Mouse (Mus musculus) right cerebral cortex, adult 18-20 months (tissue): ENCODE results near the gene Cd109.

Experiments
- DNase-seq: peaks from one replicate; pipeline ENCODE4 v3.0.0; 2022; ENCODE audit warnings: mixed read lengths

Gene Cd109

GRCm38 (mm10) chr9:78646008-78646777 is 30.8 kb downstream of the Cd109 start:
- peak; percentile 25 for DNase-seq

- DNase-seq, result no peak
Observed at GRCm38 (mm10) chr9:78648641-78649040, 33.3 kb downstream of the Cd109 start.

- DNase-seq, result no peak
Observed at GRCm38 (mm10) chr9:78649398-78649797, 34.1 kb downstream of the Cd109 start.

DNA sequence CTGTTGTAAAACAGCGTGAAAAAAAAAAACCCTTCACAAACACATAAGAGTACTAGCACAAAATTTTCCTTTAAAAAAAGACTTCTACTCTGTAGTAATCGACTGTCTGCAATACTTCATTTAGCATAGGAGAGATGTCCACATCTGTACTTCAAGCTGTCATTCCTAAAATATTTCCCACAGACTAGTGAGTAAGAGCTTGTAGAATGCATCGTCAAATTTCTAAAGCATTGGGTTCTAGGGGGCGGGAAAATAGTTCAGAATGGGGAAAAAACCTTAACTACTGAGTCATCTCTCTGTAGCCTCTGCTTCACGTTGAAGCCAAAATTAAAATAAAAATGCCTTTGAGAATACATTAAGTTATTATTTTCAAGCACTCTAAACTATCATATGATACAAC is 42.2 kb downstream of the Cd109 start:
- no peak for DNase-seq

DNA sequence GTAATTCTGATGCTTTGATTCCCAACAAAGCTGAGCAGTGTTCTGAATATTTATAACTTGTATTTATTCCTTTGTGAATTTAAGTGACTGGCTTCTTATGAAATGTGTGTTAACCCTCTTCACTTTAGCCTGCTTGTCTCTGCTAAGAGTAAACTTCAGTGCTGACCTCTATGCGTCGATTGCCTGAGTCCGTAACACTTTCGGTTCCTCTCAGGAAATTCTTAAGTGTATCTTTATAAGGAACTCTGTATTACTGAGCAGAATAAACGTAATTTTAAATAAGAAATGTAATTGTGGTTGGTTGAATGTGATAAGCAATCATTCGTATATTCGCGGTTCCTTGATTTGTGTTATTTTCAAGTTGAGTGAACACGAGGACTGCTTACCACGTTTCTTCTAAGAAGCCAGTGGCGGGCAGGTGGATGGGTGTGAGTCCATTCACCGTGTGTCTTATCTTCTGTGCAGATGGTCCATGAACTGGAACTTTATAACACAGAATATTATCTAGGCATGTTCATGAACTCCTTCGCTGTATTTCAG is 56.2 kb downstream of the Cd109 start:
- no peak for DNase-seq

DNA sequence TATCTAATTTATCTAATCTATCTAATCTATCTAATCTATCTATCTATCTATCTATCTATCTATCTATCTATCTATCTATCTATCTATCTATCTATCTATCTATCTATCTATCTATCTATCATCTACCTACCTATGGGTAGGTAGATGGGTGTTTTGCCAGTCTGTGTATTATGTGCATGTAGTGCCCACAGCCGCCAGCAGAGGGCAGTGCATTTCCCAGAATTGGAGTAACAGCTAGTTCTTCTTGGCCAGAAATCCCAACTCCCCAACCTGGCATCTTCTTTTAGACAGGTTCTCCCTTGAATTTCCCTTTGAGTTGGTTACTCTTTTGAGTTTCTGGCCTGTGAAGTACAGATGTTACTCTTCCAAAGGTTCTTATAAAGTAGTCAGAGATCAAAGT is 85.3 kb downstream of the Cd109 start:
- DNase-seq, result peak; percentile 35

DNA sequence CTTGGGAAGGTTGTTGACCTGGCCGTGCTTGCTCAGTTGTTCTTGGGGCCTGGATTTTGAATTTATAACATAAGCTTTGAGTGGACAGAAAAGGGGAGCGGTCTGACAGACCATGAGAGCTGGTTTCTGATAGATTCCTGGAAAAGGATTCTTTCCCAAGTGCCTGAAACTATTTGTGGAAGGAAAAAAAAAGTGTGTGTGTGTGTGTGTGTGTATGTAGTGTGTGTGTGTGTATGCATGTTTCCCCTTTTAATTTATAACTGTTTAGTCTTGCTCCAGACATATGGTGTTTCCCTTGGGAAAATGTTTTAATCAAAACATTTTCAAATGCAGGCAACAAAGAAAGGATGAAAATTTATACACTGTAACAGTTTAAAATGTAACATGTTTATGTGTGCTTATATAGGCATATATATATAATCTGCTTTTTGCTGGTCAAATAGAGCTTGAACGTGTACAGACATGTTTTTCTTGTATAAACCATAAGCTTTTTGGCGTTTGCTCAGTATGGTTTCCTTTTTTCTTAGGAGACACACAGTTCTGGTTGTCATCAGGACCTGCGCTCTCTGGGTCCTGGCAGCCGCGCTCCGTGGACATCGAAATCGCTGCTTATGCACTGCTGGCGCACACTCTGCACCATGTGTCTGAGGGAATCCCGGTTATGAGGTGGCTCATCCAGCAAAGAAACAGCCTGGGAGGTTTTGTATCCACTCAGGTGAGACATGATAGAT is 87.3 kb downstream of the Cd109 start:
- no peak for DNase-seq

GRCm38 (mm10) chr9:78720888-78721798 is 105.8 kb downstream of the Cd109 start:
- no peak for DNase-seq

DNA sequence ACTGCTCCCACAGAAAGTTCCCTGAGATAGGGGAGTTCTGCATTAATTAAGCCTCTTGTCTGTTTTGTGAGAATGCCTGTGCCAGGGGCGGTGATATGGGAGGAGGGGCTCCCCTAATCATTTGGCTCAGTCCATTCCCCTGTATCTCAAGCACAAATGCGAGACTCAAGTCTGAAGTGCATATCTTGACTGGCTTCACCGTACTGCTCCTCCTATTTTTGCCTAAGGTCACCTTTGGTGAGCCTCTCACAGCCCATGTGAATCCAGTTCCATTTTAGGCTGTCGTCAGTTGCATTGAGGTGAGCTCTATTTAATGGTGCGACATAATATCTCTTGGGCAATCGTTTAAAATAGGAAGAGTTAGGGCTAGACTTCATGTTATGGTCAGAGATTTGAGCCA is 116.6 kb downstream of the Cd109 start:
- no peak for DNase-seq

DNA sequence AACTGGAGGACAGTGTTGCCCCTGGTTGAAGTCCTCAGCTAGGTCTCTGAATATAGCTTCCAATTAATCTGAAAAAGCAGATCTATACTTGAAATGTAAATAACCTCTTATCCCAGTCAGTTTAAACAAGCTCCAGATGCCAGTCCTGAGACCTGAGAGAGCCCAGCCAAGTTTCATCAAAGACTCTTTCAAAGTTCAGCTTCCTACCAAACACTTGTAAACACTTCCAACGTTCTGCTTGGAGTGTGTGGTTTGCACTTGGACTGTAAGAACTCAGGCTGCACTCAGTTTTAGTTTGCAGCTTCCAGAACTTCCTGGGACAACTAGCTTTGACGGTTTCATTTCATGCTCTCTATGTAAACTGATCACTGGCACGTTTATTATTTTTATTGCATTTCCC is 120.2 kb downstream of the Cd109 start:
- no peak for DNase-seq

DNA sequence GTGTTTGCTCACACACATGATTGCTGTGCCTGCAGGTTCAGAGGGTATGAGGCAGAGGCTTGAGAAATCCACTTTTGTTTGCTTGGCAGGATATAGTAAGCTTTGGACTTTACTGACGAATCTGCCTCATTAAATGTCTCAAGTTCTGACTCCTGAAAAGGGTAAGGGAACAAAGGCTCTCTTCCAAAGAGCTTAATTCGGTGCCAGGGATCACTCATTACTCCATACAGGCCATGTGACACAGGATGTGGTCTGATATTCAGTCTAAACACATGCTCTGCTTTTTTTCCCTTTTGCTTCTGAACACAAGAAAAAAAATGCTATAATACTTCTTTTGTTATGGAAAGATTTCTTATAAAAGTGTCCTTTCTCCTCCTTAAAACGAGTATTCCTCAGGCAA is 126.7 kb downstream of the Cd109 start:
- no peak for DNase-seq

DNA sequence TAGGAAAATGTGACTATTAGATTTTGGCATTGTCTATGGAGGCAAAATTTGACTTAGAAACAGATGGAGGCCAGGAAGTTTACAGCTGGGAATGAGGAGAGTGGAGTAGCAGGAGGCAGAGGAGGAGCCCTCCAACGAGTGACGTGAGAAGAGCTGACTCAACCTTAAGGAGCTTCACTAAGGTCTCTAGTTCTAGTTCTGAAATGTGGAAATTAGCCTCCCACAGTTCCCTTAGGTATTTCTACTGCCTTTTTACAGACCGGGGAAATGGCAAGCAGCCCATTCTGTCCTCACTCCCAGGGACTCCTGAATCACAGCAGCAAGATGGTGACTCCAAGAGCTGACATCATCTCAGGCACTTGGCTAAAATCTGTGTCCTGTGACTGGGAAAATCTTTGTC is 134.9 kb downstream of the Cd109 start:
- DNase-seq, result no peak
